Mouse (Mus musculus): ENCODE measurements around the gene Hlcs.

DNA sequence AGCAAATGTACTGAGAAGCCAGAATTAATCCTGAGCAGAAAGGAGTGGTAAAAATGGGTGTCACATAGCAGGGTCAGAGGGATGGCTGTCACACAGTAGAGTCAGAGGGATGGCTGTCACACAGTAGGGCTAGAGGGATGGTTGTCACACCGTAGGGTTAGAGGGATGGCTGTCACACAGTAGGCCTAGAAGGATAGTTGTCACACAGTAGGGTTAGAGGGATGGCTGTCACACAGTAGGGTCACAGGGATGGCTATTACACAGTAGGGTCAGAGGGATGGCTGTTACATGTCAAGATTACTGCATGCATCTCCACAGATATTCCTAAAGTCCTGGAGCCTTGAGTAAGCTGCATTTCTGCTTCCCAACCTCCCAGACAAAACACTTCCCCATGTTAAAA, 195.0 kb downstream of the Hlcs start:
- TF ChIP-seq POLR2A (IDR thresholded peaks at IDR 0.05; ENCODE audit: borderline replicate concordance, insufficient read depth, low read length) = no peak
- no peak for TF ChIP-seq CTCF (IDR thresholded peaks at IDR 0.05; ENCODE audit: borderline replicate concordance, insufficient read depth, low read depth, low read length)

Measured in cerebellum, adult 2 months (tissue).